Mouse (Mus musculus) midbrain, postnatal 0 days (tissue): ENCODE data around the gene Rapgef3. TPM values are rescaled to one million over a fixed set of nuclear protein-coding genes. Genes with fewer than 3 reads are reported as not detected.

ENCODE experiments used
- ATAC-seq: fragments of 200-750 bp; cut with Nextera tagmentation; 2 replicates; pipeline ENCODE4 v1.8.0; 2017; ENCODE audit warnings: moderate number of reproducible peaks, mild to moderate bottlenecking, moderate TSS enrichment, moderate library complexity; ENCODE audit not compliant: low FRiP score
- DNase-seq: peaks from one replicate; pipeline ENCODE4 v3.0.0-alpha.2; 2015; ENCODE audit warnings: low spot score
- H3K27ac ChIP-seq: fragments of 300-500 bp; sonication (generic); 2 replicates; pipeline ENCODE4 v1.5.1; 2014; ENCODE audit warnings: low read depth, mild to moderate bottlenecking, low read length, mixed read lengths
- H3K27me3 ChIP-seq: fragments of 300-500 bp; sonication (generic); 2 replicates; pipeline ENCODE4 v1.6.1; 2014; ENCODE audit warnings: low read length, control low read depth, mixed read lengths; ENCODE audit not compliant: insufficient read depth
- H3K36me3 ChIP-seq: fragments of 300-500 bp; sonication (generic); 2 replicates; pipeline ENCODE4 v1.6.1; 2014; ENCODE audit warnings: low read length, control low read depth, mixed read lengths; ENCODE audit not compliant: insufficient read depth
- H3K4me1 ChIP-seq: fragments of 300-500 bp; sonication (generic); 2 replicates; pipeline ENCODE4 v1.6.1; 2014; ENCODE audit warnings: mild to moderate bottlenecking, control low read depth, antibody characterized with exemption, low read length, mixed read lengths; ENCODE audit not compliant: insufficient read depth
- H3K4me2 ChIP-seq: fragments of 300-500 bp; sonication (generic); 2 replicates; pipeline ENCODE4 v1.6.1; 2014; ENCODE audit warnings: low read depth, mild to moderate bottlenecking, low read length, mixed read lengths; ENCODE audit not compliant: poor library complexity, severe bottlenecking
- H3K4me3 ChIP-seq: fragments of 300-500 bp; sonication (generic); 2 replicates; pipeline ENCODE4 v1.5.1; 2014; ENCODE audit warnings: low read depth, mild to moderate bottlenecking, low read length, moderate library complexity
- H3K9ac ChIP-seq: fragments of 300-500 bp; sonication (generic); replicated peaks from 2 replicates; pipeline ENCODE4 v1.6.1; 2014; ENCODE audit warnings: mild to moderate bottlenecking, low read length, moderate library complexity, mixed read lengths; ENCODE audit not compliant: poor library complexity, severe bottlenecking
- H3K9me3 ChIP-seq: fragments of 300-500 bp; sonication (generic); 2 replicates; pipeline ENCODE4 v1.6.1; 2016; ENCODE audit warnings: low read length, control low read depth
- CTCF ChIP-seq: IDR thresholded peaks from 2 replicates; pipeline ENCODE4 v1.5.1; 2016; ENCODE audit warnings: antibody characterized with exemption, mild to moderate bottlenecking
- WGBS: fragments of 180-500 bp; shearing (Covaris S2); extraction: QIAGEN DNeasy Blood & Tissue Kit; methylation state at CpG from one replicate; pipeline ENCODE4 v1.1.7; 2014; 5-methylcytosine and 5-hydroxymethylcytosine counted together
- polyA plus RNA-seq: library from polyadenylated mRNA; unstranded; fragments of >200 nt; fragmentation: Nextera tagmentation; extraction: Ambion mirVana; gene quantifications from 2 replicates; pipeline ENCODE4 v1.2.1, GENCODE M21; 2015
- total RNA-seq: library from RNA; depleted of rRNA; stranded (reverse); fragments of >200 nt; gene quantifications from 2 replicates; pipeline ENCODE4 v1.2.3, GENCODE M21; 2014

Rapgef3 gene
- total and polyA plus RNA-seq, 2 experiments from 2014 or later: 16.5 to 34.9 TPM

- H3K4me3 ChIP-seq: no peak overlapping the region
- no peaks in the 10 kb centered on the region for H3K27me3 ChIP-seq
- no peak overlapping the region for H3K27ac ChIP-seq
- H3K4me2 ChIP-seq: no peak overlapping the region
- 0 out of 2 replicates have a peak, but pooled peaks cover 4% of the 10 kb centered on the region for H3K36me3 ChIP-seq
- ATAC-seq (no peak), DNase-seq (no peak)
- no peak overlapping the region for H3K9ac ChIP-seq
- H3K4me1 ChIP-seq: peaks cover 11% of the 10 kb centered on the region; the same call in 1 of the 2 replicates
- 78% methylated on average over 10 of the region's 10 CpGs for WGBS
- TF ChIP-seq CTCF: no peak
- H3K9me3 ChIP-seq: no peaks in the 10 kb centered on the region
Observed at GRCm38 (mm10) chr15:97786412-97787112, 18.8 kb upstream of the Rapgef3 start.

GRCm38 (mm10) chr15:97785731-97786411 lies 18.1 kb upstream of the Rapgef3 start:
- Histone ChIP-seq H3K9me3 (no peaks in the 10 kb centered on the region), H3K9ac (no peak overlapping the region), H3K27me3 (0 out of 2 replicates have a peak, but pooled peaks cover 3% of the 10 kb centered on the region), H3K4me2 (no peak overlapping the region), H3K4me3 (peak overlapping the region; percentile 73; the same call in 1 of the 2 replicates), H3K36me3 (no peaks in the 10 kb centered on the region), H3K4me1 (peaks cover 11% of the 10 kb centered on the region; the same call in 1 of the 2 replicates), H3K27ac (no peak overlapping the region)
- DNase-seq: no peak
- no peak for ATAC-seq
- 83% methylated on average over 9 of the region's 9 CpGs for WGBS
- no peak for TF ChIP-seq CTCF

GRCm38 (mm10) chr15:97784561-97785161 lies 16.9 kb upstream of the Rapgef3 start:
- peak overlapping the region; percentile 73 for H3K4me3 ChIP-seq
- no peaks in the 10 kb centered on the region for H3K9me3 ChIP-seq
- TF ChIP-seq CTCF: no peak
- peak; percentile 66 for ATAC-seq
- H3K27ac ChIP-seq: peak overlapping the region; percentile 65
- peak overlapping the region; percentile 76 for H3K4me2 ChIP-seq
- WGBS: 2% methylated on average over 44 of the region's 45 CpGs
- H3K27me3 ChIP-seq: 0 out of 2 replicates have a peak, but pooled peaks cover 3% of the 10 kb centered on the region
- DNase-seq: no peak
- no peaks in the 10 kb centered on the region for H3K36me3 ChIP-seq
- peak overlapping the region; percentile 98 for H3K9ac ChIP-seq
- peaks cover 11% of the 10 kb centered on the region; the same call in 1 of the 2 replicates for H3K4me1 ChIP-seq

- H3K27me3 ChIP-seq: 0 out of 2 replicates have a peak, but pooled peaks cover 3% of the 10 kb centered on the region
- H3K4me1 ChIP-seq: peaks cover 11% of the 10 kb centered on the region; the same call in 1 of the 2 replicates
- peak overlapping the region; percentile 73 for H3K4me3 ChIP-seq
- no peaks in the 10 kb centered on the region for H3K36me3 ChIP-seq
- peak overlapping the region; percentile 98 for H3K9ac ChIP-seq
- WGBS: 2% methylated on average over 34 of the region's 39 CpGs
- DNase-seq (peak; percentile 90), ATAC-seq (peak; percentile 82)
- peak; percentile 87 for TF ChIP-seq CTCF
- peak overlapping the region; percentile 65 for H3K27ac ChIP-seq
- no peaks in the 10 kb centered on the region for H3K9me3 ChIP-seq
- H3K4me2 ChIP-seq: peak overlapping the region; percentile 76
Observed at GRCm38 (mm10) chr15:97784092-97784559, 16.4 kb upstream of the Rapgef3 start.

GRCm38 (mm10) chr15:97782749-97783105 lies 15.0 kb upstream of the Rapgef3 start:
- no peak for ATAC-seq
- no peak overlapping the region for H3K9ac ChIP-seq
- peak; percentile 72 for TF ChIP-seq CTCF
- H3K36me3 ChIP-seq: no peaks in the 10 kb centered on the region
- H3K27ac ChIP-seq: no peak overlapping the region
- WGBS: 5% methylated on average over 9 of the region's 9 CpGs
- H3K4me3 ChIP-seq: no peak overlapping the region
- H3K4me2 ChIP-seq: no peak overlapping the region
- no peaks in the 10 kb centered on the region for H3K9me3 ChIP-seq
- H3K4me1 ChIP-seq: peaks cover 11% of the 10 kb centered on the region; the same call in 1 of the 2 replicates
- 0 out of 2 replicates have a peak, but pooled peaks cover 3% of the 10 kb centered on the region for H3K27me3 ChIP-seq
- DNase-seq: peak; percentile 63
